8 mouse cellular contexts compared by ENCODE assay signal in genomic region chr15:77838530-77839387, GRCm38 (mm10). TPM values are rescaled to one million over a fixed set of nuclear protein-coding genes. Genes with fewer than 3 reads are reported as not detected.
DNase-seq lines count a peak whose midpoint lies in the region; ATAC-seq and TF ChIP-seq lines count a peak whose summit lies in the region.

No protein-coding gene starts in this region.

- no peak for ATAC-seq in forebrain, postnatal 0 days
- ATAC-seq in liver, embryonic 15.5 days (ENCODE audit: insufficient read depth) = no peak
- no peak for ATAC-seq in frontal cortex, adult (ENCODE audit: low TSS enrichment)
- no peak for ATAC-seq in monocyte, adult 5-6 weeks (replicated peaks; ENCODE audit: insufficient number of reproducible peaks, low FRiP score, low TSS enrichment, poor library complexity, severe bottlenecking)

- H3K9ac ChIP-seq in CH12.LX (ENCODE audit: insufficient read depth, low read depth) = peak overlapping the region; percentile 98
- no peak overlapping the region for H3K9ac ChIP-seq in forebrain, postnatal 0 days
- H3K9ac ChIP-seq in liver, embryonic 15.5 days = peak overlapping the region; percentile 54; the same call in 1 of the 2 replicates

- H3K9me3 ChIP-seq in CH12.LX (replicated peaks; ENCODE audit: low read length) = no peaks in the 10 kb centered on the region
- H3K9me3 ChIP-seq in forebrain, postnatal 0 days (ENCODE audit: low read length) = no peaks in the 10 kb centered on the region
- no peaks in the 10 kb centered on the region for H3K9me3 ChIP-seq in liver, embryonic 15.5 days (replicated peaks)

- peaks cover 30 to 62% of the 10 kb centered on the region in 2 experiments for H3K4me1 ChIP-seq in CH12.LX (ENCODE audit: control insufficient read depth in 1 of 2, insufficient read depth in 2 of 2)
- H3K4me1 ChIP-seq in forebrain, postnatal 0 days (ENCODE audit: insufficient read depth) = peaks cover 16% of the 10 kb centered on the region
- H3K4me1 ChIP-seq in liver, embryonic 15.5 days (replicated peaks) = peaks cover 86% of the 10 kb centered on the region

- TF ChIP-seq CTCF in CH12.LX (conservative IDR thresholded peaks at IDR 0.05 in 1 of 2, IDR thresholded peaks at IDR 0.05 in 1 of 2; ENCODE audit: low read depth in 2 of 2, low read length in 2 of 2) = no peak
- TF ChIP-seq CTCF in forebrain, postnatal 0 days (IDR thresholded peaks at IDR 0.05; ENCODE audit: low read depth) = no peak

- peak overlapping the region; percentile 93 for H3K4me2 ChIP-seq in CH12.LX (ENCODE audit: insufficient read depth, low read depth, poor library complexity, severe bottlenecking)
- peak overlapping the region; percentile 94; the same call in 1 of the 2 replicates for H3K4me2 ChIP-seq in forebrain, postnatal 0 days (ENCODE audit: low read depth)
- peak overlapping the region; percentile 94 for H3K4me2 ChIP-seq in liver, embryonic 15.5 days

- TF ChIP-seq POLR2A in CH12.LX (IDR thresholded peaks at IDR 0.05; ENCODE audit: low read depth, low read length) = no peak

- TF ChIP-seq RAD21 in CH12.LX (IDR thresholded peaks at IDR 0.05; ENCODE audit: low read depth, low read length) = no peak

- TF ChIP-seq EP300 in CH12.LX (IDR thresholded peaks at IDR 0.05; ENCODE audit: low read length) = peak; percentile 87

- dilution Hi-C loops in CH12.LX (cut with MboI; ENCODE audit: extremely low pct_ligation_motif_present, extremely low pct_unique_long_range_greater_than_20kb, low sequenced_read_pairs) = no loop called here

- peaks cover 80% of the 10 kb centered on the region for H3K79me2 ChIP-seq in CH12.LX (replicated peaks; ENCODE audit: control insufficient read depth, extremely low read depth, insufficient read depth, poor library complexity, severe bottlenecking)

- H3K36me3 ChIP-seq in CH12.LX (replicated peaks in 1 of 2; ENCODE audit: control insufficient read depth in 1 of 2, insufficient read depth in 1 of 2, low read length in 1 of 2) = peaks cover 0 to 16% of the 10 kb centered on the region in 2 experiments
- H3K36me3 ChIP-seq in forebrain, postnatal 0 days (ENCODE audit: insufficient read depth) = no peaks in the 10 kb centered on the region
- H3K36me3 ChIP-seq in liver, embryonic 15.5 days (replicated peaks) = peaks cover 13% of the 10 kb centered on the region; the same call in 1 of the 2 replicates

- H3K4me3 ChIP-seq in CH12.LX (replicated peaks in 1 of 3; ENCODE audit: low read depth in 2 of 3, low read length in 2 of 3, poor library complexity in 1 of 3) = peak overlapping the region; percentile 56 to 98 (median 95)
- no peak overlapping the region for H3K4me3 ChIP-seq in forebrain, postnatal 0 days (ENCODE audit: low read depth, low read length)
- peak overlapping the region; percentile 97 for H3K4me3 ChIP-seq in liver, embryonic 15.5 days (replicated peaks)

- peak overlapping the region; percentile 56; the same call in 1 of the 2 replicates for H3K27ac ChIP-seq in CH12.LX (ENCODE audit: insufficient read depth, low read depth)
- H3K27ac ChIP-seq in forebrain, postnatal 0 days (ENCODE audit: low read depth, low read length) = peak overlapping the region; percentile 58; the same call in 1 of the 2 replicates
- H3K27ac ChIP-seq in liver, embryonic 15.5 days (replicated peaks) = peak overlapping the region; percentile 71

- 17% methylated on average over 4 of the region's 4 CpGs for WGBS in forebrain, postnatal 0 days
- 32% methylated on average over 4 of the region's 4 CpGs for WGBS in liver, embryonic 15.5 days (ENCODE audit: insufficient replicate concordance)

- DNase-seq in heart, adult 11 months = peak; percentile 93
- DNase-seq in heart, postnatal 4 days = no peak
- no peak for DNase-seq in CH12.LX (ENCODE audit: extremely low read depth)
- no peak for DNase-seq in forebrain, postnatal 0 days
- DNase-seq in adrenal gland, adult 8-10 months = no peak

- in situ Hi-C loops in CH12.LX (cut with MboI; ENCODE audit: low pct_ligation_motif_present, low pct_unique_long_range_greater_than_20kb, low sequenced_read_pairs) = no loop called here

- H3K27me3 ChIP-seq in CH12.LX (replicated peaks) = no peaks in the 10 kb centered on the region
- no peaks in the 10 kb centered on the region for H3K27me3 ChIP-seq in forebrain, postnatal 0 days (ENCODE audit: insufficient read depth, low read length)
- H3K27me3 ChIP-seq in liver, embryonic 15.5 days = no peaks in the 10 kb centered on the region

TF ChIP-seq in CH12.LX, 34 proteins besides CTCF, POLR2A, EP300 and RAD21:
- peak; percentile 88 for TF ChIP-seq IRF4 (IDR thresholded peaks at IDR 0.05; ENCODE audit: low read depth, low read length)
- TF ChIP-seq TCF12 (IDR thresholded peaks at IDR 0.05; ENCODE audit: low read depth, low read length) = 0 out of 2 replicates have a peak, but pooled peaks have one; percentile 30
- TF ChIP-seq RCOR1 (conservative IDR thresholded peaks at IDR 0.05; ENCODE audit: low read depth, low read length) = 0 out of 2 replicates have a peak, but pooled peaks have one; percentile 38
- no peak for TF ChIP-seq USF1 (IDR thresholded peaks at IDR 0.05; ENCODE audit: low read depth, low read length)
- TF ChIP-seq GABPA (IDR thresholded peaks at IDR 0.05; ENCODE audit: insufficient replicate concordance, low read depth, low read length) = no peak
- peak; percentile 69 for TF ChIP-seq ZNF384 (IDR thresholded peaks at IDR 0.05; ENCODE audit: low read depth, low read length)
- no peak for TF ChIP-seq ZKSCAN1 (IDR thresholded peaks at IDR 0.05; ENCODE audit: borderline replicate concordance, low read depth, low read length)
- TF ChIP-seq NRF1 (IDR thresholded peaks at IDR 0.05; ENCODE audit: low read depth, low read length) = no peak
- peak; percentile 35; the same call in 1 of the 2 replicates for TF ChIP-seq ETS1 (conservative IDR thresholded peaks at IDR 0.05; ENCODE audit: low read depth, low read length)
- TF ChIP-seq HCFC1 (IDR thresholded peaks at IDR 0.05; ENCODE audit: low read depth, low read length) = no peak
- TF ChIP-seq SIN3A (IDR thresholded peaks at IDR 0.05; ENCODE audit: low read length) = peak; percentile 65
- TF ChIP-seq ZMIZ1 (IDR thresholded peaks at IDR 0.05; ENCODE audit: low read depth, low read length) = no peak

RNA-seq across cellular contexts. Expression of gene Myh9, which starts 3.2 kb away (rescaled TPM):
- 100 to 1,000 TPM; 219 to 228 TPM for total RNA-seq in heart, postnatal 4 days (2021)
- total RNA-seq in CH12.LX (2012; rRNA removed) = 128 and 146 TPM in 2 replicates
- 43.8 and 46.4 TPM in 2 replicates for total RNA-seq in CH12.LX (2014; rRNA removed)
- 165 and 178 TPM in 2 replicates for polyA plus RNA-seq in CH12.LX (2012; ENCODE audit: insufficient read length, low read depth)
- 26.4 and 35.2 TPM in 2 replicates for total RNA-seq in forebrain, postnatal 0 days (2014; rRNA removed)
- 5.8 and 7.2 TPM in 2 replicates for polyA plus RNA-seq in forebrain, postnatal 0 days (2015; fragmentation: Nextera tagmentation; extraction: Ambion mirVana)
- 19.5 and 20.3 TPM in 2 replicates for polyA plus RNA-seq in liver, embryonic 15.5 days (2015; fragmentation: Nextera tagmentation; extraction: Ambion mirVana)
- 100 to 1,000 TPM; 304 to 366 (median 340) TPM for total RNA-seq in adrenal gland, adult 8-10 months (2022)
- total RNA-seq in monocyte, adult 5-6 weeks (2017) = 908 to 1,221 TPM (median 925 TPM) in 3 replicates
